Mouse (Mus musculus) limb, embryonic 14.5 days (tissue): ENCODE measurements at regions not wholly inside any gene's neighbourhood (a gene's known extent, or its start where the extent isn't known, plus 50 kb on each side); places are given as distances from the start of the nearest gene placed in this dataset.

Experiments used
- ATAC-seq: fragments of 200-750 bp; cut with Nextera tagmentation; 2 replicates; pipeline ENCODE4 v1.8.0; 2017; ENCODE audit warnings: low read depth, moderate number of reproducible peaks, moderate TSS enrichment; ENCODE audit not compliant: low FRiP score
- DNase-seq: peaks from one replicate; pipeline ENCODE4 v3.0.0-alpha.2; 2015; ENCODE audit warnings: low spot score
- H3K27ac ChIP-seq: fragments of 300-500 bp; sonication (generic); replicated peaks from 2 replicates; pipeline ENCODE4 v1.5.1; 2014; ENCODE audit warnings: low read depth, mild to moderate bottlenecking, low read length, moderate library complexity, mixed read lengths
- H3K27me3 ChIP-seq: fragments of 300-500 bp; sonication (generic); 2 replicates; pipeline ENCODE4 v1.6.1; 2014; ENCODE audit warnings: low read length, mixed read lengths; ENCODE audit not compliant: control insufficient read depth, insufficient read depth
- H3K36me3 ChIP-seq: fragments of 300-500 bp; sonication (generic); 2 replicates; pipeline ENCODE4 v1.6.1; 2014; ENCODE audit warnings: mild to moderate bottlenecking, low read length, moderate library complexity, mixed read lengths; ENCODE audit not compliant: control insufficient read depth, insufficient read depth
- H3K4me1 ChIP-seq: fragments of 300-500 bp; sonication (generic); 2 replicates; pipeline ENCODE4 v1.6.1; 2014; ENCODE audit warnings: antibody characterized with exemption, low read length, mixed read lengths; ENCODE audit not compliant: control insufficient read depth, insufficient read depth
- H3K4me2 ChIP-seq: fragments of 300-500 bp; sonication (generic); replicated peaks from 2 replicates; pipeline ENCODE4 v1.6.1; 2014; ENCODE audit warnings: low read depth, mild to moderate bottlenecking, low read length, moderate library complexity; ENCODE audit not compliant: severe bottlenecking
- H3K4me3 ChIP-seq: fragments of 300-500 bp; sonication (generic); replicated peaks from 2 replicates; pipeline ENCODE4 v1.5.1; 2014; ENCODE audit warnings: low read length
- H3K9ac ChIP-seq: fragments of 300-500 bp; sonication (generic); 2 replicates; pipeline ENCODE4 v1.6.1; 2014; ENCODE audit warnings: mild to moderate bottlenecking, low read depth, low read length, moderate library complexity; ENCODE audit not compliant: severe bottlenecking
- H3K9me3 ChIP-seq: fragments of 300-500 bp; sonication (generic); 2 replicates; pipeline ENCODE4 v1.6.1; 2016; ENCODE audit warnings: low read length; ENCODE audit not compliant: control insufficient read depth
- POLR2A ChIP-seq: fragments of 200-500 bp; IDR thresholded peaks from 2 replicates; pipeline ENCODE4 v1.8.0; 2012; ENCODE audit warnings: inconsistent platforms, mild to moderate bottlenecking, moderate library complexity, borderline replicate concordance; ENCODE audit not compliant: insufficient read depth, insufficient read length; ENCODE audit errors: extremely low read depth
- WGBS: fragments of 180-500 bp; shearing (Covaris S2); extraction: QIAGEN DNeasy Blood & Tissue Kit; methylation state at CpG from one replicate; pipeline ENCODE4 v1.1.7; 2014; 5-methylcytosine and 5-hydroxymethylcytosine counted together

GRCm38 (mm10) chr6:50013842-50014241 is 96.2 kb upstream of the Mpp6 start:
- no peaks in the 10 kb centered on the region for H3K27me3 ChIP-seq
- 0 out of 2 replicates have a peak, but pooled peaks cover 4% of the 10 kb centered on the region for H3K4me1 ChIP-seq
- 88% methylated on average over 7 of the region's 7 CpGs for WGBS
- H3K36me3 ChIP-seq, result no peaks in the 10 kb centered on the region
- H3K4me3 ChIP-seq, result no peak overlapping the region
- no peak for ATAC-seq
- no peak overlapping the region for H3K4me2 ChIP-seq
- H3K27ac ChIP-seq, result no peak overlapping the region
- H3K9ac ChIP-seq, result no peak overlapping the region
- DNase-seq, result no peak
- no peaks in the 10 kb centered on the region for H3K9me3 ChIP-seq
- no peak for TF ChIP-seq POLR2A

DNA sequence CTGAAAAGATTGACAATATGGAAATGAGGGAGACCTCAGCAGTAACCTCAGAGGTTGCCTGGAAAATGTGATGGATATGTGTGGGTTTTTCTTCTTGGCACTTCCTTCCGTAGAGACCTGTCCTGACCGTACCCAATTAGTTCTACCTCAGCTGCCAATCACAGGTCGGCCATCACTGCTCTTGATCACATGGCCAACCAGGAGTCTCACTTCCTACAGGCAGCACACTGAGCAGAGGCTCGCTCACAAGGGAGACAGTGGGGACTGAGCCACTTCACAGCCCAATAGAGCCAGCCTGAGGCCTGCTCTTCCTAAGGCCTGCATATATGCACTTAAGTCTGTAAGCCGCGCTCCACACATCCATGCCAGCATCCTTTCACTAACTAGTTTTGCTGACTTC is 82.1 kb upstream of the Mpp6 start:
- TF ChIP-seq POLR2A, result no peak
- H3K27me3 ChIP-seq, result 0 out of 2 replicates have a peak, but pooled peaks cover 3% of the 10 kb centered on the region
- DNase-seq (no peak), ATAC-seq (no peak)
- no peak overlapping the region for H3K4me3 ChIP-seq
- 87% methylated on average over 6 of the region's 6 CpGs for WGBS
- H3K9me3 ChIP-seq, result no peaks in the 10 kb centered on the region
- H3K9ac ChIP-seq, result no peak overlapping the region
- H3K4me1 ChIP-seq, result 0 out of 2 replicates have a peak, but pooled peaks cover 2% of the 10 kb centered on the region
- no peak overlapping the region for H3K4me2 ChIP-seq
- no peaks in the 10 kb centered on the region for H3K36me3 ChIP-seq
- no peak overlapping the region for H3K27ac ChIP-seq

DNA sequence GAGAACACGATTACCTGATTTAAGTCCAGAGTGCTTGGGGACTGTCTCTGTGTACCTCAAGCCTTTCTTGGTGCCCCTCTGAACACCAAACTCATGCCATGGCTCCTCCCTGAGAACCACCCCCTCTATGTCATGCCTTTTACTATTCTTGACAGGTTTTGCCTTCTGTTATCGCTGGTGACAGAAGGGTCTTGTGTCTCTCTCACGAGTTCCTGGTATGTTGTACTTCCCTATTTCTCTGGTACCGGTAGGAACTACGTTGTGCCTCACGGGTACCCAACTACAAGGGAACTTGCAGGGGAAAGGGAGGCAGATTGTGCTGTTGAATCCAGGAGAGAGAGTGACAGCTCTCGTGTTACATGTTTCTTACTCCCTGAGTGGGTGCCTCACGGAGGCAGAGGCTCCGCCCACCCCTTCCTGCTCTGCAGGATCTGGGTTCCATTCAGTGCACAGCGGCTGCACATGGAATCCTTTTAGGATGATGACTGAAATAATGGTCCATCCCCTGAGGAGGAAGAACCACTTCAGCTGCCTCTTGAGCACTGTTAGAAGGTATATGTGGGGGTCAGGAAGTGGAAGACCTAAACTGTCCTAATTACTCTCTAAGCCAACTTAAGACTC is 80.0 kb upstream of the Mpp6 start:
- WGBS, result 61% methylated on average over 10 of the region's 10 CpGs

DNA sequence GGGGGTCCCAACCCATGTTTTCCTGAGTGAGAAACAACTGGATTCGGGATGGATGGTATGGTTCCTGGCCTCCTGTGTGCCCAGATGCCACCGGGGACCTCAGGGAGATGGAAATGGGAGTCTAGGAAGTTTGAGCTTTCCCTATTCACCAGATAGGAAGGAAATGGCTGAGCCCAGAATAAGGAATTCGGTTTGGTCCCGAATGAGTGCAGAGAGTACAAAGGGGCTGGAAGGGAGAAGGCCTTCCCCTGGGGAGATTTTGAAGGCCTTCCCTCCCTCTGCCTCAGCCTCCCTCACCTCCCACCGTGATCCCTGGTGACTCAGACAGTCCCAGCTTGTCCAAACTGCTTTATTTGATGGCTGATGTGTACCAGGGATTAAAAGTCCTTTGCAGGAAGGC is 78.7 kb upstream of the Mpp6 start:
- no peak for DNase-seq
- H3K36me3 ChIP-seq, result no peaks in the 10 kb centered on the region
- no peaks in the 10 kb centered on the region for H3K9me3 ChIP-seq
- H3K27ac ChIP-seq, result no peak overlapping the region
- 74% methylated on average over 5 of the region's 5 CpGs for WGBS
- H3K4me2 ChIP-seq, result no peak overlapping the region
- no peak overlapping the region for H3K9ac ChIP-seq
- 0 out of 2 replicates have a peak, but pooled peaks cover 6% of the 10 kb centered on the region for H3K4me1 ChIP-seq
- ATAC-seq, result no peak
- no peak overlapping the region for H3K4me3 ChIP-seq
- H3K27me3 ChIP-seq, result 0 out of 2 replicates have a peak, but pooled peaks cover 3% of the 10 kb centered on the region
- TF ChIP-seq POLR2A, result no peak

More for the DNA sequence above, 80.0 kb upstream of the Mpp6 start:
- 0 out of 2 replicates have a peak, but pooled peaks cover 6% of the 10 kb centered on the region for H3K4me1 ChIP-seq
- ATAC-seq (no peak), DNase-seq (no peak)
- no peak overlapping the region for H3K27ac ChIP-seq
- no peaks in the 10 kb centered on the region for H3K36me3 ChIP-seq
- H3K4me2 ChIP-seq, result no peak overlapping the region
- H3K27me3 ChIP-seq, result 0 out of 2 replicates have a peak, but pooled peaks cover 3% of the 10 kb centered on the region
- H3K9ac ChIP-seq, result no peak overlapping the region
- TF ChIP-seq POLR2A, result no peak
- no peaks in the 10 kb centered on the region for H3K9me3 ChIP-seq
- no peak overlapping the region for H3K4me3 ChIP-seq

DNA sequence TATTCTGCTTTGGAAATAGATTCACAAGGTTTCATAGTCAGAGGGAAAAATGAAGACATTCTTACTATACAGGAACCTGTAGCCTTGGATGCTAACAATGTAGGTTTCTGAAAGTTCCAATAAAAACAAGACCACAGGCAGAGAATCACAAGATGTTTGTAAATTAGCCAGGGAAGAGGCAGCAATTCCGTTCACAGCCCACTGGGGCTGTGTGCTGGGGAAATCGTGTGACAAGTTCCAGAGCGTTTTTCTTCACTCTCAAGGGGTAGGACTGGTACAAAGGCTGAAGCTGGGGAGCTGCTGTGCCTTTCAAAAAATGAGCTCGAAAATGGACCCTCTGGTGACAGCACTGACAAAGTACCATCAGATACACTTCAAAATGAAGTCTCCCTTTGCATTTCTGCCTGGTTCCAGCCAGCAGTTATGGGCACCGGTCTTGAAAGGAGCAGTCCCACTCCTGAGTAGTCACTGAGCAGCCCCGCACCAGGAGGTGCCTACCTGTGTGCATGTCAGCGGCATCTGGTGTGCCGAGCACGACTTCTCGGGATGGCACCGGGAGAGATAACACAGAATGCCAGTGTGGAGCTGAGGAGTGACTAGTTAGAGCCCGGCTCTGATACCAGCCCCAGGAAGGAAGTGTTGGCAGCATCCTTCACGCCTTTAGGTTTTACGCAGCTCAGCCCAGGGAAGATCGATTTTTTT is 77.0 kb upstream of the Mpp6 start:
- H3K4me1 ChIP-seq, result 0 out of 2 replicates have a peak, but pooled peaks cover 6% of the 10 kb centered on the region
- H3K27me3 ChIP-seq, result 0 out of 2 replicates have a peak, but pooled peaks cover 3% of the 10 kb centered on the region
- H3K9me3 ChIP-seq, result no peaks in the 10 kb centered on the region
- H3K27ac ChIP-seq, result no peak overlapping the region
- TF ChIP-seq POLR2A, result no peak
- DNase-seq (no peak), ATAC-seq (no peak)
- no peaks in the 10 kb centered on the region for H3K36me3 ChIP-seq
- H3K4me3 ChIP-seq, result no peak overlapping the region
- no peak overlapping the region for H3K4me2 ChIP-seq
- no peak overlapping the region for H3K9ac ChIP-seq
- 53% methylated on average over 15 of the region's 15 CpGs for WGBS
